Mouse (Mus musculus): ENCODE measurements at regions not wholly inside any gene's neighbourhood (a gene's known extent, or its start where the extent isn't known, plus 50 kb on each side); places are given as distances from the start of the nearest gene placed in this dataset.

GRCm38 (mm10) chrX:76795304-76795703 is 192.6 kb upstream of the Cldn34d start:
- H3K9ac ChIP-seq (ENCODE audit: low read depth, low read length, severe bottlenecking): no peak overlapping the region
- H3K4me1 ChIP-seq (ENCODE audit: control insufficient read depth, insufficient read depth, low read length): no peaks in the 10 kb centered on the region
- TF ChIP-seq POLR2A (IDR thresholded peaks at IDR 0.05; ENCODE audit: borderline replicate concordance, extremely low read depth, insufficient read depth, insufficient read length): no peak
- ATAC-seq (ENCODE audit: low FRiP score, low read depth) (no peak), DNase-seq (ENCODE audit: low spot score) (no peak)
- no peaks in the 10 kb centered on the region for H3K9me3 ChIP-seq (ENCODE audit: control insufficient read depth, low read length)
- H3K27ac ChIP-seq (replicated peaks; ENCODE audit: low read depth, low read length): no peak overlapping the region
- no peaks in the 10 kb centered on the region for H3K27me3 ChIP-seq (ENCODE audit: control insufficient read depth, insufficient read depth, low read length)
- no peaks in the 10 kb centered on the region for H3K36me3 ChIP-seq (ENCODE audit: control insufficient read depth, insufficient read depth, low read length)
- WGBS: 75% methylated on average over 1 of the region's 1 CpGs
- no peak overlapping the region for H3K4me2 ChIP-seq (replicated peaks; ENCODE audit: low read depth, low read length, severe bottlenecking)
- no peak overlapping the region for H3K4me3 ChIP-seq (replicated peaks; ENCODE audit: low read length)

- Histone ChIP-seq H3K27ac (replicated peaks; ENCODE audit: low read depth, low read length) (no peak overlapping the region), H3K27me3 (ENCODE audit: control insufficient read depth, insufficient read depth, low read length) (no peaks in the 10 kb centered on the region), H3K4me3 (replicated peaks; ENCODE audit: low read length) (no peak overlapping the region), H3K4me1 (ENCODE audit: control insufficient read depth, insufficient read depth, low read length) (no peaks in the 10 kb centered on the region), H3K9ac (ENCODE audit: low read depth, low read length, severe bottlenecking) (no peak overlapping the region), H3K9me3 (ENCODE audit: control insufficient read depth, low read length) (no peaks in the 10 kb centered on the region), H3K36me3 (ENCODE audit: control insufficient read depth, insufficient read depth, low read length) (no peaks in the 10 kb centered on the region), H3K4me2 (replicated peaks; ENCODE audit: low read depth, low read length, severe bottlenecking) (no peak overlapping the region)
- ATAC-seq (ENCODE audit: low FRiP score, low read depth) (no peak), DNase-seq (ENCODE audit: low spot score) (peak; percentile 4)
- no peak for TF ChIP-seq POLR2A (IDR thresholded peaks at IDR 0.05; ENCODE audit: borderline replicate concordance, extremely low read depth, insufficient read depth, insufficient read length)
These were observed 187.9 kb upstream of the Cldn34d start for GRCm38 (mm10) chrX:76790613-76791012.

- H3K27ac ChIP-seq (replicated peaks; ENCODE audit: low read depth, low read length): no peak overlapping the region
- H3K36me3 ChIP-seq (ENCODE audit: control insufficient read depth, insufficient read depth, low read length): no peaks in the 10 kb centered on the region
- ATAC-seq (ENCODE audit: low FRiP score, low read depth): no peak
- no peak overlapping the region for H3K9ac ChIP-seq (ENCODE audit: low read depth, low read length, severe bottlenecking)
- no peaks in the 10 kb centered on the region for H3K9me3 ChIP-seq (ENCODE audit: control insufficient read depth, low read length)
- no peak for TF ChIP-seq POLR2A (IDR thresholded peaks at IDR 0.05; ENCODE audit: borderline replicate concordance, extremely low read depth, insufficient read depth, insufficient read length)
- H3K4me3 ChIP-seq (replicated peaks; ENCODE audit: low read length): no peak overlapping the region
- no peaks in the 10 kb centered on the region for H3K27me3 ChIP-seq (ENCODE audit: control insufficient read depth, insufficient read depth, low read length)
- no peaks in the 10 kb centered on the region for H3K4me1 ChIP-seq (ENCODE audit: control insufficient read depth, insufficient read depth, low read length)
- H3K4me2 ChIP-seq (replicated peaks; ENCODE audit: low read depth, low read length, severe bottlenecking): no peak overlapping the region
- DNase-seq (ENCODE audit: low spot score): no peak
These were observed 177.3 kb upstream of the Cldn34d start for GRCm38 (mm10) chrX:76780044-76780443.
